Mouse (Mus musculus) liver, embryonic 14.5 days (tissue): ENCODE measurements at regions not wholly inside any gene's neighbourhood (a gene's known extent, or its start where the extent isn't known, plus 50 kb on each side); places are given as distances from the start of the nearest gene placed in this dataset.

Source experiments
- CTCF ChIP-seq: IDR thresholded peaks from 2 replicates; pipeline ENCODE4 v1.5.1; 2016; ENCODE audit warnings: antibody characterized with exemption, low read depth, control low read depth
- EP300 ChIP-seq: IDR thresholded peaks from 2 replicates; pipeline ENCODE4 v1.6.1; 2016; ENCODE audit warnings: antibody characterized with exemption, low read depth

DNA sequence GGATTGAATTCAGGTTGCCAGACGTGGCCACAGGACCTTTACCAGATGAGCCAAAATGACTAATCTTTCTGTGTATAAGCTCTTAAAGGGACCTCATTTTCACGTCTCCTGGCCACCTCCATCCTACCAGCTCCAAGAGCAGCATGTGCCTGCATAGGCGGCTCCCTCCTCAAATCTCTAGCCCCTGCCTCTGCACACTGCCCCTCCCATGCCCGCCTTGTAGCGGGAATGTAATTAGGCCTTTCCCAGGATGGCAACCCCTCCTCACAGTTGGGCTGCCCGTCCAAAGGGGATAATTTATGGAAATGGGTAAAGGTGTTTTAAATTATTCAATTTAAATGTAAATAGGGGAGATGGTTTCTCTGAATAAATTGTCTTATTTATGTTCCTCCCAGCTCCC is 99.7 kb upstream of the Thy1 start:
- no peak for TF ChIP-seq CTCF
- no peak for TF ChIP-seq EP300
